ENCODE assay signal across 9 mouse cellular contexts in genomic region chr13:24415506-24416206, GRCm38 (mm10).
DNase-seq lines count a peak whose midpoint lies in the region; ATAC-seq and TF ChIP-seq lines count a peak whose summit lies in the region.
"Had no signal": no experiment of that assay in that cellular context is flagged by ENCODE, and none has a peak within 500 bp of the region (broad histone marks: within the 10 kb centered on the region; RNA-seq: fewer than 3 reads in every experiment).

No protein-coding gene starts in this region.

- no peak for ATAC-seq in lung, postnatal 0 days
- peak; percentile 67 for ATAC-seq in inflammation-experienced regulatory T-cells, adult 6 months
- ATAC-seq: Patski had no signal

- H3K4me1 ChIP-seq in lung, postnatal 0 days (ENCODE audit: insufficient read depth, low read depth, low read length) = no peaks in the 10 kb centered on the region
- H3K4me1 ChIP-seq: limb, embryonic 15.5 days had no signal

- no peaks in the 10 kb centered on the region for H3K9me3 ChIP-seq in lung, postnatal 0 days (ENCODE audit: low read length)
- H3K9me3 ChIP-seq: limb, embryonic 15.5 days had no signal

- TF ChIP-seq EP300 in lung, postnatal 0 days (IDR thresholded peaks at IDR 0.05) = no peak

- no peaks in the 10 kb centered on the region for H3K27me3 ChIP-seq in lung, postnatal 0 days (replicated peaks; ENCODE audit: insufficient read depth, low read length)
- H3K27me3 ChIP-seq: limb, embryonic 15.5 days; Patski had no signal

- no peak for TF ChIP-seq CTCF in lung, postnatal 0 days (IDR thresholded peaks at IDR 0.05)

- DNase-seq in lung, postnatal 0 days (ENCODE audit: low spot score) = peak; percentile 6
- DNase-seq in lung, postnatal 14 days = no peak
- peak; percentile 69 to 81 for DNase-seq in natural killer cell, adult 2 months (ENCODE audit: low spot score in 2 of 2)
- no peak for DNase-seq in adipocyte (ENCODE audit: low spot score)
- DNase-seq in gastrocnemius, postnatal 4 days (ENCODE audit: low spot score in 2 of 2) = no peak
- no peak for DNase-seq in ovary, postnatal 36 days (ENCODE audit: low spot score)

- no peak overlapping the region for H3K4me3 ChIP-seq in lung, postnatal 0 days (ENCODE audit: low read depth, low read length)
- H3K4me3 ChIP-seq: limb, embryonic 15.5 days had no signal

- H3K36me3 ChIP-seq in lung, postnatal 0 days (ENCODE audit: insufficient read depth, low read length) = no peaks in the 10 kb centered on the region
- H3K36me3 ChIP-seq: limb, embryonic 15.5 days had no signal

- H3K9ac ChIP-seq in lung, postnatal 0 days (replicated peaks; ENCODE audit: low read depth) = no peak overlapping the region
- H3K9ac ChIP-seq: limb, embryonic 15.5 days had no signal

- H3K27ac ChIP-seq in lung, postnatal 0 days (ENCODE audit: low read length) = no peak overlapping the region
- H3K27ac ChIP-seq: limb, embryonic 15.5 days had no signal

- 59% methylated on average over 13 of the region's 13 CpGs for WGBS in lung, postnatal 0 days

- no peak overlapping the region for H3K4me2 ChIP-seq in lung, postnatal 0 days (replicated peaks; ENCODE audit: low read depth, low read length)
- H3K4me2 ChIP-seq: limb, embryonic 15.5 days had no signal

Comparison
In these comparisons a context has a peak if more than half of its experiments do, and no peak if none do; other contexts are left out.
1. DNase-seq: peak in lung, postnatal 0 days (single experiment) and natural killer cell, adult 2 months (2 of 2); none in lung, postnatal 14 days (single experiment), adipocyte (single experiment), gastrocnemius, postnatal 4 days (0 of 2) and ovary, postnatal 36 days (single experiment).